Mouse (Mus musculus) heart, postnatal 0 days (tissue): ENCODE measurements at regions not wholly inside any gene's neighbourhood (a gene's known extent, or its start where the extent isn't known, plus 50 kb on each side); places are given as distances from the start of the nearest gene placed in this dataset.
A peak's percentile ranks its signal among the peaks of the same experiment; 100 is the strongest.

ENCODE experiments used
- ATAC-seq: fragments of 200-750 bp; cut with Nextera tagmentation; 2 replicates; pipeline ENCODE4 v1.8.0; 2017; ENCODE audit warnings: low read depth, moderate number of reproducible peaks, moderate library complexity; ENCODE audit not compliant: insufficient read depth
- DNase-seq: peaks from one replicate; pipeline ENCODE4 v3.0.0-alpha.2; 2016; ENCODE audit warnings: low spot score
- H3K27ac ChIP-seq: fragments of 300-500 bp; sonication (generic); 2 replicates; pipeline ENCODE4 v1.5.1; 2014; ENCODE audit warnings: low read depth, mild to moderate bottlenecking
- H3K27me3 ChIP-seq: fragments of 300-500 bp; sonication (generic); 2 replicates; pipeline ENCODE4 v1.6.1; 2014; ENCODE audit warnings: low read length, mixed read lengths; ENCODE audit not compliant: control insufficient read depth, insufficient read depth
- H3K36me3 ChIP-seq: fragments of 300-500 bp; sonication (generic); replicated peaks from 2 replicates; pipeline ENCODE4 v1.6.1; 2014; ENCODE audit warnings: low read length, mixed read lengths; ENCODE audit not compliant: control insufficient read depth, insufficient read depth
- H3K4me1 ChIP-seq: fragments of 300-500 bp; sonication (generic); 2 replicates; pipeline ENCODE4 v1.6.1; 2014; ENCODE audit warnings: antibody characterized with exemption; ENCODE audit not compliant: control insufficient read depth, insufficient read depth
- H3K4me2 ChIP-seq: fragments of 300-500 bp; sonication (generic); 2 replicates; pipeline ENCODE4 v1.6.1; 2014; ENCODE audit warnings: low read depth, mild to moderate bottlenecking, low read length, moderate library complexity
- H3K4me3 ChIP-seq: fragments of 300-500 bp; sonication (generic); 2 replicates; pipeline ENCODE4 v1.5.1; 2014; ENCODE audit warnings: low read depth, low read length
- H3K9ac ChIP-seq: fragments of 300-500 bp; sonication (generic); replicated peaks from 2 replicates; pipeline ENCODE4 v1.6.1; 2014; ENCODE audit warnings: low read depth, low read length, mixed read lengths
- H3K9me3 ChIP-seq: fragments of 300-500 bp; sonication (generic); replicated peaks from 2 replicates; pipeline ENCODE4 v1.6.1; 2016; ENCODE audit warnings: low read length; ENCODE audit not compliant: control insufficient read depth
- CTCF ChIP-seq: IDR thresholded peaks from 2 replicates; pipeline ENCODE4 v1.5.1; 2016; ENCODE audit warnings: antibody characterized with exemption, control low read depth, low read depth
- EP300 ChIP-seq: IDR thresholded peaks from 2 replicates; pipeline ENCODE4 v1.6.1; 2016; ENCODE audit warnings: antibody characterized with exemption, low read depth
- WGBS: fragments of 180-500 bp; shearing (Covaris S2); extraction: QIAGEN DNeasy Blood & Tissue Kit; methylation state at CpG from one replicate; pipeline ENCODE4 v1.1.7; 2014; 5-methylcytosine and 5-hydroxymethylcytosine counted together

DNA sequence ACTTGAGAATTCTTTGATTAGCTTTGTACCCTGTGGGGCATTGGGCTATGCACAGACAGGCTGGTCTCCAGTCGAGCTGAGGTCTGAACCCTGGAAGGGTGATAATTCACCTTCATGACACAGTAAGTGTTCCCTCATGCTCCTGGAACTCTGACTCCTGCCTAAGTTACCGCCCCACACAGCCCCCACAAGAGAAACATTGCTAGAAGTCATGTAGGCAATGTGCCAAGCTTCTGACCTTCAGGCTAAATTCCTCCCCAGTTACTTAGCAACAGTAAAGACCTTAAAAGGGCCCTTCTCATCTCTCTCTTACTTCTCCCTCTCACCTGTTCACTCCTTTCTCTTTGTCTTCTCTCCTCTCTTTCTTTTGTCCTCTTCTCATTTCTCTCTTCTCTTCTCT is 199.6 kb downstream of the Cetn3 start:
- no peak overlapping the region for H3K4me3 ChIP-seq
- no peak overlapping the region for H3K9ac ChIP-seq
- H3K27me3 ChIP-seq: no peaks in the 10 kb centered on the region
- no peaks in the 10 kb centered on the region for H3K4me1 ChIP-seq
- DNase-seq: no peak
- no peaks in the 10 kb centered on the region for H3K36me3 ChIP-seq
- no peak for ATAC-seq
- TF ChIP-seq CTCF: no peak
- TF ChIP-seq EP300: no peak
- 24% methylated on average over 2 of the region's 2 CpGs for WGBS
- H3K27ac ChIP-seq: no peak overlapping the region
- no peak overlapping the region for H3K4me2 ChIP-seq
- H3K9me3 ChIP-seq: no peaks in the 10 kb centered on the region

DNA sequence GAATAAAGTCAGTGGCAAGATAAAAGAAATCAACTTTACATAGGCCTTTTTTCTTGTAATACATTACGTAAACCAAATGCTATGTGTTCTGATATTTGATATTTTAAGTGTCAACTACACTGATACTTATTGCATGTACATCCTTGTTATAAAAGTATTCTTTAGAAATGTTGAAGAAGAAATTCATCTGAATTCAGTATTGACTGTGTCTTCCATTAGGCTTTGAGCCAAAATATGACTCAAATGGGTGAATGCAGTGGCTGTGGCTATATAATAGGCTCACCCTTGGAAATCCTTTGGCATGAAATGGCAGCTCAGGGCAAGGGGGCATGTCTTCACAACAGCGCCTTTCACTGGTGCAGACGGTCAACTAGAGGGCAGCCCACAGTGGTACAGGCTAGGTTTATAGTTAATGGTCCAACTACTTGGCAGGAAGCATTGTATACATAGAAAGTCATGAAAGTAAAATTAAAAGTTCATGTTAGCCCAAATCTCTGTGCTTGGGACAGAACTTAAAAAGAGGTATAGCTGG is 217.9 kb downstream of the Cetn3 start:
- WGBS: 87% methylated on average over 3 of the region's 3 CpGs
- no peak overlapping the region for H3K27ac ChIP-seq
- H3K27me3 ChIP-seq: no peaks in the 10 kb centered on the region
- no peak overlapping the region for H3K9ac ChIP-seq
- ATAC-seq (no peak), DNase-seq (no peak)
- no peak for TF ChIP-seq CTCF
- TF ChIP-seq EP300: no peak
- no peaks in the 10 kb centered on the region for H3K36me3 ChIP-seq
- no peak overlapping the region for H3K4me2 ChIP-seq
- H3K4me3 ChIP-seq: no peak overlapping the region
- H3K4me1 ChIP-seq: no peaks in the 10 kb centered on the region
- no peaks in the 10 kb centered on the region for H3K9me3 ChIP-seq

DNA sequence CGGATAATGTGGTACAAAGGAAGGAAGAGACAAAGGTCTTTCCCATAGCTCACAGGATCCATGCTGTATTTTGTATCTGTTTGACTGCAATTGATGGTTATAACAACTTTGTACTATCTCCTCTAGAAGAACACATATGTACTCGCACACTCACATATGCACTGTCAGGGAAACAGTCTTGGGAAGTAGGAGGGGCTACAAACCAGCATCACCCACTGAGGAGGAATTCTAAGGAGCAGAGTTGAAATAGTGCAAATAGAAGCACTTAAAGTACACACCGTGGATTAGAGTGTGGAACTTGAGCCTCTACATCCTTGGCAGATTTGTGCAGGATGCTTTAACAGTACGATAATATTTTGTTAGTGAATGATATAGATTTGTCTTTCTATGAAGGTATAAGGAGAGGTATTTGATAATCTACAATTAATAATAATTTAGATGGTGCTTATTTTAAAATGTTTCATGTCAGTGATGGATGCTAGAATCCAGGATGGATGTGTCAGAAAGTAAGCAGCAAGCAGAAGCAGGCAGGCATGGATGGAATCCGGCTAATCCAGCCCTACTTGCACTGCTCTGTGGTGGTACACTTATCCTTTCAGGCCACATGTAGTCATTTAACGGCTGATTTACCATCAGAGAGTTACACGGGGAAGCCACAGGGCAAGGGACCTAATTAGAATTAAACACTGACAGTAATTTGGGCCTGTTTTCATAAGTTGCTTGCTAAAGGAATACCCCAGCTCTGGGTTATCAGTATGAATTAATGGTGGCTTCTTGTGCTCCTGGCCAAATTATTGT is 223.3 kb downstream of the Cetn3 start:
- H3K27ac ChIP-seq: no peak overlapping the region
- H3K4me3 ChIP-seq: no peak overlapping the region
- no peaks in the 10 kb centered on the region for H3K27me3 ChIP-seq
- H3K9me3 ChIP-seq: no peaks in the 10 kb centered on the region
- TF ChIP-seq CTCF: no peak
- TF ChIP-seq EP300: no peak
- H3K4me2 ChIP-seq: no peak overlapping the region
- WGBS: 72% methylated on average over 7 of the region's 7 CpGs
- no peak for DNase-seq
- no peaks in the 10 kb centered on the region for H3K4me1 ChIP-seq
- ATAC-seq: no peak
- H3K9ac ChIP-seq: no peak overlapping the region
- H3K36me3 ChIP-seq: no peaks in the 10 kb centered on the region

DNA sequence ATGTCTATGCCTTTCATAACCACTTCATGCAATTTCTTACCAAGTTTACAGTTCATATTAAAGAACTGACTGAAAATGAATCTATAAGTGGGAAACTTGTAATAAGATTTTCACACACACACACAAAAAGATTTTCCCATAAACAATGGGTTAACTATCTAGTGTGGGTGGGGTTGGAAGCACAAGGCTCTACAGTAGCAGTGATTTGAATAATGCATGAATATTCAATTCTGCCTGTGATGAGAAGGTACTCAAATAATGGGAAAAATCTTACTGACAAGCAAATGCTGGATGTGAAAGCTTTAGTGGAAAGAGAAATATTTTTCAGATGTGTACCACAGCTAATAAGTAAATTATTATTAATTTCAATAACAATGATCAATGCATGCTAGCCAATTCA is 224.3 kb downstream of the Cetn3 start:
- Histone ChIP-seq H3K9me3 (no peaks in the 10 kb centered on the region), H3K4me3 (no peak overlapping the region), H3K27ac (no peak overlapping the region), H3K4me1 (no peaks in the 10 kb centered on the region), H3K27me3 (no peaks in the 10 kb centered on the region), H3K9ac (no peak overlapping the region), H3K36me3 (no peaks in the 10 kb centered on the region), H3K4me2 (no peak overlapping the region)
- TF ChIP-seq CTCF (no peak), EP300 (no peak)
- ATAC-seq: no peak
- DNase-seq: no peak

DNA sequence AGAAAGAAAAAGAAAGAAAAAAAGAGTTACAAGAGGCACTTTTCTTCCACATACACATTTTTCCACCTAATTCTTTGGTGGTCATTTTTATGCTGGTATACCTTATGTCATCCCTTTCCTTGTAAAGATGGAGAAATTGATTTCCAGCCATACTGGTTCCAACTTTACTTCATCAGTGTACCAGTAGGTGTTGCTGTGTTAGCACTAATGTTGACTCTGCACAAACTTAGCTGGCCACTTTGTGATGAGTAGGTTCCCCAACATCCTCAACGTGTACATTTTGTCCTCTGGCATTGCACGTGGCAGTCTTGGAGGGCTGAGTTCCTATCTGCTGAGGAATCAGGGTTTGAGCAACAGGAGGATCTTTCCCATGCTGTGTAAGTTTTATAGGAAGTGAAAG is 256.7 kb downstream of the Cetn3 start:
- H3K27ac ChIP-seq: no peak overlapping the region
- H3K36me3 ChIP-seq: no peaks in the 10 kb centered on the region
- no peak overlapping the region for H3K4me2 ChIP-seq
- no peaks in the 10 kb centered on the region for H3K27me3 ChIP-seq
- DNase-seq: no peak
- no peak overlapping the region for H3K9ac ChIP-seq
- no peaks in the 10 kb centered on the region for H3K4me1 ChIP-seq
- TF ChIP-seq EP300 (no peak), CTCF (peak; percentile 51)
- H3K4me3 ChIP-seq: no peak overlapping the region
- no peak for ATAC-seq
- H3K9me3 ChIP-seq: no peaks in the 10 kb centered on the region
- 19% methylated on average over 2 of the region's 2 CpGs for WGBS
